Mouse (Mus musculus) T-helper 2 cell (primary cell): ENCODE results near the gene Eci1.
"Not testable (repeated sequence)": the region's sequence is repeated elsewhere in the genome, so short reads cannot be mapped to it uniquely, and the experiment has no call there.

Experiments
- in situ Hi-C: fragments of 300-600 bp; cut with MboI, MseI; formaldehyde crosslinking; loops from one replicate; pipeline ENCODE4 v1.15.1; 2025; ENCODE audit warnings: high pct_unique_total_duplicates

Gene Eci1

GRCm38 (mm10) chr17:24426471-24427169, at the start of gene Eci1:
TSS of gene Eci1 (plus strand) at chr17:24426641.
- in situ Hi-C loops, result no loop called here

- in situ Hi-C loops, result no loop called here
Observed at GRCm38 (mm10) chr17:24378496-24378895, 47.9 kb upstream of the Eci1 start.

GRCm38 (mm10) chr17:24383789-24384188, 42.7 kb upstream of the Eci1 start:
- in situ Hi-C loops, result no loop called here

GRCm38 (mm10) chr17:24388711-24389110, 37.7 kb upstream of the Eci1 start:
- in situ Hi-C loops, result no loop called here

- in situ Hi-C loops, result no loop called here
Observed at GRCm38 (mm10) chr17:24389865-24390264, 36.6 kb upstream of the Eci1 start.

- in situ Hi-C loops, result no loop called here
Observed at GRCm38 (mm10) chr17:24391149-24391548, 35.3 kb upstream of the Eci1 start.

GRCm38 (mm10) chr17:24393527-24393926, 32.9 kb upstream of the Eci1 start:
- in situ Hi-C loops, result no loop called here

GRCm38 (mm10) chr17:24394456-24394855, 32.0 kb upstream of the Eci1 start:
- in situ Hi-C loops, result no loop called here

- in situ Hi-C loops, result no loop called here
Observed at GRCm38 (mm10) chr17:24402371-24402770, 24.1 kb upstream of the Eci1 start.

- in situ Hi-C loops, result no loop called here
Observed at GRCm38 (mm10) chr17:24407116-24407803, 19.2 kb upstream of the Eci1 start.

- in situ Hi-C loops, result no loop called here
Observed at GRCm38 (mm10) chr17:24413557-24414211, 12.8 kb upstream of the Eci1 start.

GRCm38 (mm10) chr17:24414230-24414976, 12.0 kb upstream of the Eci1 start, which contains the start of gene Rnps1:
TSS of gene Rnps1 (plus strand) at chr17:24414565.
- in situ Hi-C loops, result no loop called here

- in situ Hi-C loops, result no loop called here
Observed at GRCm38 (mm10) chr17:24415011-24415410, 11.4 kb upstream of the Eci1 start.

- in situ Hi-C loops, result no loop called here
Observed at GRCm38 (mm10) chr17:24416051-24416652, 10.3 kb upstream of the Eci1 start.

GRCm38 (mm10) chr17:24423114-24423513, 3.3 kb upstream of the Eci1 start:
- in situ Hi-C loops, result no loop called here

- in situ Hi-C loops, result no loop called here
Observed at GRCm38 (mm10) chr17:24424489-24424888, 2.0 kb upstream of the Eci1 start.

- in situ Hi-C loops, result not testable (repeated sequence)
Observed at GRCm38 (mm10) chr17:24425326-24425725, 1.1 kb upstream of the Eci1 start.

GRCm38 (mm10) chr17:24425905-24426304, 536 bp upstream of the Eci1 start:
- in situ Hi-C loops, result no loop called here

GRCm38 (mm10) chr17:24427170-24427557, 723 bp downstream of the Eci1 start:
- in situ Hi-C loops, result no loop called here

- in situ Hi-C loops, result no loop called here
Observed at GRCm38 (mm10) chr17:24429201-24429983, 3.0 kb downstream of the Eci1 start.

GRCm38 (mm10) chr17:24437016-24437415, 10.6 kb downstream of the Eci1 start:
- in situ Hi-C loops, result loop anchor here (10.0 kb wide), 1 partner anchor 212 kb away; the partner anchor contains the start of gene Tedc2
